ENCODE assay signal across 21 mouse cellular contexts in the genomic region with DNA sequence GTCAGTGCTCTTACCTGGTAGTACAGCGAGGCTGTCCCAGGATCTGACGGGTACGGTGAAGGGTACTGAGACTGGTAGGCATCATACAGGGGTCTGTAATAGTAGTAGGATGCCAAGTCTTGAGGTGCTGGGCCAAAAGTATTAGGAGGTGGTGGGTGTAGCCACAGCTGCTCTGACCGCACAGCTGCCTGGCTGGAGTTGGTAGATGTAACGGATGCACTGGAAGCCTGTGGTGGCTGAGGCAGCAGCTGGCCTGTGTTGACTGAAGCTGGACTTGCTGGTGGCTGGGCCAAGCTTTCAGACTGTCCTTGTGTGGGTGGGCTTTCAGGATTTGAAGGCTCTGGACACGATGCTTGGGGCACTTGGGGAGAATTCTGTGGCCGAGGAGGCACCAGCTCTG. TPM values are rescaled to one million over a fixed set of nuclear protein-coding genes. Genes with fewer than 3 reads are reported as not detected.
DNase-seq lines count a peak whose midpoint lies in the region; ATAC-seq and TF ChIP-seq lines count a peak whose summit lies in the region.
"Had no signal": no experiment of that assay in that cellular context is flagged by ENCODE, and none has a peak within 500 bp of the region (broad histone marks: within the 10 kb centered on the region; RNA-seq: fewer than 3 reads in every experiment).

No protein-coding gene starts in this region.

- intact Hi-C loops in heart, adult 2 months (cut with DNase I), result no loop called here

- DNase-seq in heart, adult 11 months, result peak; percentile 83
- DNase-seq in heart, adult 2 months, result no peak
- DNase-seq in liver, embryonic 13.5 days, result no peak
- DNase-seq in liver, postnatal 0 days, result no peak
- peak; percentile 56 for DNase-seq in embryonic facial prominence, embryonic 14.5 days (ENCODE audit: low spot score)
- no peak for DNase-seq in spleen, postnatal 10 days (ENCODE audit: low spot score in 2 of 2)
- DNase-seq: adrenal gland, adult 2 months; cerebellum, adult 11-12 months; cerebellum, postnatal 10 days; heart, postnatal 10 days; kidney, postnatal 36 days; layer of hippocampus, adult 9-11 months; lung, embryonic 14.5 days had no signal

- H3K4me2 ChIP-seq in liver, embryonic 13.5 days, result no peak overlapping the region
- H3K4me2 ChIP-seq in liver, postnatal 0 days (ENCODE audit: low read depth, low read length), result no peak overlapping the region
- H3K4me2 ChIP-seq in embryonic facial prominence, embryonic 14.5 days (ENCODE audit: low read depth, low read length), result no peak overlapping the region
- H3K4me2 ChIP-seq in neural tube, embryonic 15.5 days, result no peak overlapping the region
- H3K4me2 ChIP-seq: heart, embryonic 11.5 days; liver, embryonic 11.5 days; lung, embryonic 14.5 days; midbrain, embryonic 12.5 days had no signal

- H3K9ac ChIP-seq in heart, adult 2 months (ENCODE audit: low read depth, low read length), result no peak overlapping the region
- H3K9ac ChIP-seq in liver, embryonic 13.5 days, result peak overlapping the region; percentile 15; the same call in 1 of the 2 replicates
- no peak overlapping the region; the same call in 1 of the 2 replicates for H3K9ac ChIP-seq in liver, postnatal 0 days (replicated peaks)
- no peak overlapping the region for H3K9ac ChIP-seq in embryonic facial prominence, embryonic 14.5 days (ENCODE audit: low read depth, low read length)
- H3K9ac ChIP-seq in neural tube, embryonic 15.5 days (replicated peaks), result 0 out of 2 replicates have a peak overlapping the region, but pooled peaks have one; percentile 5
- H3K9ac ChIP-seq: lung, embryonic 14.5 days had no signal

- no peak for ATAC-seq in liver, embryonic 13.5 days (ENCODE audit: low read depth)
- no peak for ATAC-seq in liver, postnatal 0 days
- ATAC-seq in embryonic facial prominence, embryonic 14.5 days (ENCODE audit: low read depth), result peak; percentile 71; the same call in 1 of the 2 replicates
- no peak for ATAC-seq in neural tube, embryonic 15.5 days (ENCODE audit: low FRiP score)
- ATAC-seq: intestine, postnatal 0 days; Patski had no signal

- TF ChIP-seq CTCF in heart, adult 2 months (IDR thresholded peaks at IDR 0.05), result no peak
- no peak for TF ChIP-seq CTCF in liver, postnatal 0 days (IDR thresholded peaks at IDR 0.05; ENCODE audit: low read depth)

- no peak overlapping the region for H3K27ac ChIP-seq in heart, adult 2 months
- no peak overlapping the region for H3K27ac ChIP-seq in liver, embryonic 13.5 days
- H3K27ac ChIP-seq in liver, postnatal 0 days (ENCODE audit: low read depth), result no peak overlapping the region
- 0 out of 2 replicates have a peak overlapping the region, but pooled peaks have one; percentile 48 for H3K27ac ChIP-seq in embryonic facial prominence, embryonic 14.5 days (replicated peaks; ENCODE audit: low read depth, low read length)
- H3K27ac ChIP-seq in neural tube, embryonic 15.5 days (replicated peaks), result no peak overlapping the region
- H3K27ac ChIP-seq: midbrain, embryonic 12.5 days had no signal

- 79% methylated on average over 7 of the region's 7 CpGs for WGBS in heart, adult 2 months
- 87% methylated on average over 7 of the region's 7 CpGs for WGBS in liver, embryonic 13.5 days (ENCODE audit: insufficient replicate concordance)
- 77% methylated on average over 7 of the region's 7 CpGs for WGBS in liver, postnatal 0 days (ENCODE audit: insufficient replicate concordance)
- 92% methylated on average over 6 of the region's 7 CpGs for WGBS in embryonic facial prominence, embryonic 14.5 days
- 87% methylated on average over 7 of the region's 7 CpGs for WGBS in neural tube, embryonic 15.5 days

- peaks cover 6% of the 10 kb centered on the region for H3K4me1 ChIP-seq in heart, adult 2 months (ENCODE audit: control insufficient read depth, insufficient read depth, low read length)
- peaks cover 38% of the 10 kb centered on the region for H3K4me1 ChIP-seq in liver, embryonic 13.5 days (replicated peaks)
- peaks cover 15% of the 10 kb centered on the region for H3K4me1 ChIP-seq in liver, postnatal 0 days (ENCODE audit: insufficient read depth)
- H3K4me1 ChIP-seq in embryonic facial prominence, embryonic 14.5 days (ENCODE audit: control insufficient read depth, insufficient read depth, low read length), result peaks cover under 1% of the 10 kb centered on the region
- peaks cover 39% of the 10 kb centered on the region for H3K4me1 ChIP-seq in neural tube, embryonic 15.5 days

- no peak for TF ChIP-seq POLR2A in heart, adult 2 months (IDR thresholded peaks at IDR 0.05; ENCODE audit: insufficient read depth, low read depth, low read length)

- H3K36me3 ChIP-seq in heart, adult 2 months (ENCODE audit: control insufficient read depth, insufficient read depth, low read length), result peaks cover 6% of the 10 kb centered on the region; the same call in 1 of the 2 replicates
- peaks cover 79% of the 10 kb centered on the region for H3K36me3 ChIP-seq in liver, embryonic 13.5 days
- H3K36me3 ChIP-seq in liver, postnatal 0 days (replicated peaks; ENCODE audit: insufficient read depth, low read length), result peaks cover 65% of the 10 kb centered on the region
- peaks cover 82% of the 10 kb centered on the region for H3K36me3 ChIP-seq in embryonic facial prominence, embryonic 14.5 days (ENCODE audit: control insufficient read depth, insufficient read depth, low read length)
- H3K36me3 ChIP-seq in neural tube, embryonic 15.5 days, result peaks cover 69% of the 10 kb centered on the region

- no peak overlapping the region for H3K4me3 ChIP-seq in heart, adult 2 months
- H3K4me3 ChIP-seq in liver, embryonic 13.5 days (replicated peaks), result no peak overlapping the region
- no peak overlapping the region for H3K4me3 ChIP-seq in liver, postnatal 0 days (ENCODE audit: low read depth, low read length)
- no peak overlapping the region for H3K4me3 ChIP-seq in embryonic facial prominence, embryonic 14.5 days (ENCODE audit: low read depth, low read length)
- H3K4me3 ChIP-seq in neural tube, embryonic 15.5 days (replicated peaks), result no peak overlapping the region
- H3K4me3 ChIP-seq: left cerebral cortex, adult 2 months; midbrain, embryonic 12.5 days had no signal

- peaks cover 3% of the 10 kb centered on the region for H3K79me2 ChIP-seq in heart, adult 2 months (replicated peaks; ENCODE audit: control insufficient read depth, insufficient read depth, low read length)

- TF ChIP-seq EP300 in heart, adult 2 months (IDR thresholded peaks at IDR 0.05; ENCODE audit: insufficient read depth, low read depth, low read length), result no peak
- TF ChIP-seq EP300 in liver, postnatal 0 days (IDR thresholded peaks at IDR 0.05; ENCODE audit: low read depth), result no peak

- H3K9me3 ChIP-seq in liver, embryonic 13.5 days (replicated peaks), result no peaks in the 10 kb centered on the region
- H3K9me3 ChIP-seq in liver, postnatal 0 days (ENCODE audit: low read length), result no peaks in the 10 kb centered on the region
- no peaks in the 10 kb centered on the region for H3K9me3 ChIP-seq in embryonic facial prominence, embryonic 14.5 days (ENCODE audit: control insufficient read depth, low read length)
- H3K9me3 ChIP-seq in neural tube, embryonic 15.5 days (replicated peaks), result no peaks in the 10 kb centered on the region
- H3K9me3 ChIP-seq: G1E; midbrain, embryonic 12.5 days had no signal

- H3K27me3 ChIP-seq in heart, adult 2 months (ENCODE audit: control insufficient read depth, insufficient read depth, low read length), result no peaks in the 10 kb centered on the region
- H3K27me3 ChIP-seq in liver, embryonic 13.5 days, result no peaks in the 10 kb centered on the region
- H3K27me3 ChIP-seq in liver, postnatal 0 days (ENCODE audit: insufficient read depth, low read length), result no peaks in the 10 kb centered on the region
- no peaks in the 10 kb centered on the region for H3K27me3 ChIP-seq in embryonic facial prominence, embryonic 14.5 days (replicated peaks; ENCODE audit: control insufficient read depth, insufficient read depth, low read length)
- H3K27me3 ChIP-seq in neural tube, embryonic 15.5 days (replicated peaks), result no peaks in the 10 kb centered on the region
- H3K27me3 ChIP-seq: midbrain, embryonic 12.5 days; Patski had no signal

RNA-seq across cellular contexts. Expression of a gene that starts 6.6 kb away (rescaled TPM):
- total RNA-seq in heart, adult 2 months (2021), result 10 to 100 TPM; 36.3 to 40.4 TPM
- 37.5 and 50.1 TPM in 2 replicates for polyA plus RNA-seq in heart, adult 2 months (2012; rRNA removed)
- polyA plus RNA-seq in liver, embryonic 13.5 days (2015; fragmentation: Nextera tagmentation; extraction: Ambion mirVana), result 6.9 and 8.5 TPM in 2 replicates
- 7.8 and 8.0 TPM in 2 replicates for polyA plus RNA-seq in liver, postnatal 0 days (2015; fragmentation: Nextera tagmentation; extraction: Ambion mirVana)
- polyA plus RNA-seq in embryonic facial prominence, embryonic 14.5 days (2014; fragmentation: Nextera tagmentation; extraction: Ambion mirVana), result 38.6 and 42.0 TPM in 2 replicates
- polyA plus RNA-seq in neural tube, embryonic 15.5 days (2015; fragmentation: Nextera tagmentation; extraction: Ambion mirVana), result 16.7 and 17.2 TPM in 2 replicates

RNA-seq across cellular contexts. Expression of a gene that starts 29.4 kb away (rescaled TPM):
- 10 to 100 TPM; 15.8 to 16.3 TPM for total RNA-seq in heart, adult 2 months (2021)
- 22.1 and 23.6 TPM in 2 replicates for polyA plus RNA-seq in heart, adult 2 months (2012; rRNA removed)
- 6.3 and 7.3 TPM in 2 replicates for polyA plus RNA-seq in liver, embryonic 13.5 days (2015; fragmentation: Nextera tagmentation; extraction: Ambion mirVana)
- polyA plus RNA-seq in liver, postnatal 0 days (2015; fragmentation: Nextera tagmentation; extraction: Ambion mirVana), result 3.3 and 3.4 TPM in 2 replicates
- polyA plus RNA-seq in embryonic facial prominence, embryonic 14.5 days (2014; fragmentation: Nextera tagmentation; extraction: Ambion mirVana), result 16.3 and 17.8 TPM in 2 replicates
- polyA plus RNA-seq in neural tube, embryonic 15.5 days (2015; fragmentation: Nextera tagmentation; extraction: Ambion mirVana), result 23.4 and 23.9 TPM in 2 replicates

RNA-seq across cellular contexts. Expression of a gene that starts 49.2 kb away (rescaled TPM):
- 100 to 1,000 TPM; 139 to 160 TPM for total RNA-seq in heart, adult 2 months (2021)
- 69.1 and 123 TPM in 2 replicates for polyA plus RNA-seq in heart, adult 2 months (2012; rRNA removed)
- 81.5 and 93.2 TPM in 2 replicates for polyA plus RNA-seq in liver, embryonic 13.5 days (2015; fragmentation: Nextera tagmentation; extraction: Ambion mirVana)
- 38.8 and 41.3 TPM in 2 replicates for polyA plus RNA-seq in liver, postnatal 0 days (2015; fragmentation: Nextera tagmentation; extraction: Ambion mirVana)
- 71.9 and 72.3 TPM in 2 replicates for polyA plus RNA-seq in embryonic facial prominence, embryonic 14.5 days (2014; fragmentation: Nextera tagmentation; extraction: Ambion mirVana)
- 94.7 and 95.3 TPM in 2 replicates for polyA plus RNA-seq in neural tube, embryonic 15.5 days (2015; fragmentation: Nextera tagmentation; extraction: Ambion mirVana)

RNA-seq across cellular contexts. Expression of a gene that starts 49.3 kb away (rescaled TPM):
- total RNA-seq in heart, adult 2 months (2021), result 10 to 100 TPM; 40.5 to 46.9 TPM
- polyA plus RNA-seq in heart, adult 2 months (2012; rRNA removed), result 59.7 and 85.6 TPM in 2 replicates
- 47.6 and 52.4 TPM in 2 replicates for polyA plus RNA-seq in liver, embryonic 13.5 days (2015; fragmentation: Nextera tagmentation; extraction: Ambion mirVana)
- 28.0 and 29.0 TPM in 2 replicates for polyA plus RNA-seq in liver, postnatal 0 days (2015; fragmentation: Nextera tagmentation; extraction: Ambion mirVana)
- polyA plus RNA-seq in embryonic facial prominence, embryonic 14.5 days (2014; fragmentation: Nextera tagmentation; extraction: Ambion mirVana), result 102 and 109 TPM in 2 replicates
- polyA plus RNA-seq in neural tube, embryonic 15.5 days (2015; fragmentation: Nextera tagmentation; extraction: Ambion mirVana), result 153 and 160 TPM in 2 replicates

RNA-seq across cellular contexts. Expression of a gene that starts 57.9 kb away (rescaled TPM):
- 1 to 10 TPM; 7.2 to 9.5 TPM for total RNA-seq in heart, adult 2 months (2021)
- 20.4 and 24.3 TPM in 2 replicates for polyA plus RNA-seq in heart, adult 2 months (2012; rRNA removed)
- polyA plus RNA-seq in liver, embryonic 13.5 days (2015; fragmentation: Nextera tagmentation; extraction: Ambion mirVana), result 10.5 and 12.6 TPM in 2 replicates
- 5.0 and 5.5 TPM in 2 replicates for polyA plus RNA-seq in liver, postnatal 0 days (2015; fragmentation: Nextera tagmentation; extraction: Ambion mirVana)
- polyA plus RNA-seq in embryonic facial prominence, embryonic 14.5 days (2014; fragmentation: Nextera tagmentation; extraction: Ambion mirVana), result 20.2 and 22.9 TPM in 2 replicates
- polyA plus RNA-seq in neural tube, embryonic 15.5 days (2015; fragmentation: Nextera tagmentation; extraction: Ambion mirVana), result 30.4 and 33.6 TPM in 2 replicates

Comparison
In these comparisons a context has a peak if more than half of its experiments do, and no peak if none do; other contexts are left out.
1. DNase-seq: peak in heart, adult 11 months (single experiment) and embryonic facial prominence, embryonic 14.5 days (single experiment); none in heart, adult 2 months (0 of 2), liver, embryonic 13.5 days (single experiment), liver, postnatal 0 days (single experiment) and spleen, postnatal 10 days (0 of 2).
2. H3K9ac ChIP-seq: peak in liver, embryonic 13.5 days (single experiment) and neural tube, embryonic 15.5 days (single experiment); none in heart, adult 2 months (single experiment), liver, postnatal 0 days (single experiment) and embryonic facial prominence, embryonic 14.5 days (single experiment).